Mouse (Mus musculus) lung, embryonic 14.5 days (tissue): ENCODE data around the gene Mlph. TPM values are rescaled to one million over a fixed set of nuclear protein-coding genes. Genes with fewer than 3 reads are reported as not detected.
A peak's percentile ranks its signal among the peaks of the same experiment; 100 is the strongest.

Experiments
- ATAC-seq: fragments of 200-750 bp; cut with Nextera tagmentation; 2 replicates; pipeline ENCODE4 v1.8.0; 2017; ENCODE audit warnings: mild to moderate bottlenecking, moderate TSS enrichment, moderate library complexity; ENCODE audit not compliant: insufficient read depth
- DNase-seq: peaks from one replicate; pipeline ENCODE4 v3.0.0-alpha.2; 2015
- H3K27ac ChIP-seq: fragments of 300-500 bp; sonication (generic); 2 replicates; pipeline ENCODE4 v1.5.1; 2014; ENCODE audit warnings: low read depth, mild to moderate bottlenecking, moderate library complexity
- H3K27me3 ChIP-seq: fragments of 300-500 bp; sonication (generic); 2 replicates; pipeline ENCODE4 v1.6.1; 2014; ENCODE audit warnings: low read length, control low read depth; ENCODE audit not compliant: insufficient read depth
- H3K36me3 ChIP-seq: fragments of 300-500 bp; sonication (generic); 2 replicates; pipeline ENCODE4 v1.6.1; 2014; ENCODE audit warnings: control low read depth; ENCODE audit not compliant: insufficient read depth
- H3K4me1 ChIP-seq: fragments of 300-500 bp; sonication (generic); 2 replicates; pipeline ENCODE4 v1.6.1; 2014; ENCODE audit warnings: antibody characterized with exemption, control low read depth; ENCODE audit not compliant: insufficient read depth
- H3K4me2 ChIP-seq: fragments of 300-500 bp; sonication (generic); 2 replicates; pipeline ENCODE4 v1.6.1; 2014; ENCODE audit warnings: mild to moderate bottlenecking
- H3K4me3 ChIP-seq: fragments of 300-500 bp; sonication (generic); 2 replicates; pipeline ENCODE4 v1.5.1; 2014; ENCODE audit warnings: low read depth, low read length
- H3K9ac ChIP-seq: fragments of 300-500 bp; sonication (generic); 2 replicates; pipeline ENCODE4 v1.6.1; 2014
- H3K9me3 ChIP-seq: fragments of 300-500 bp; sonication (generic); 2 replicates; pipeline ENCODE4 v1.6.1; 2016; ENCODE audit warnings: low read depth, low read length, control low read depth
- CTCF ChIP-seq: IDR thresholded peaks from 2 replicates; pipeline ENCODE4 v1.5.1; 2016; ENCODE audit warnings: antibody characterized with exemption, low read depth
- WGBS: fragments of 180-500 bp; shearing (Covaris S2); extraction: QIAGEN DNeasy Blood & Tissue Kit; methylation state at CpG from one replicate; pipeline ENCODE4 v1.1.7; 2014; 5-methylcytosine and 5-hydroxymethylcytosine counted together
- polyA plus RNA-seq: library from polyadenylated mRNA; unstranded; fragments of >200 nt; fragmentation: Nextera tagmentation; extraction: Ambion mirVana; gene quantifications from 2 replicates; pipeline ENCODE4 v1.2.1, GENCODE M21; 2014

Gene Mlph
- polyA plus RNA-seq, 1 experiment from 2014 or later = 0.42 TPM

- WGBS = 30% methylated on average over 15 of the region's 15 CpGs
- no peak overlapping the region for H3K4me3 ChIP-seq
- H3K27me3 ChIP-seq = no peaks in the 10 kb centered on the region
- ATAC-seq = 0 out of 2 replicates have a peak, but pooled peaks have one; percentile 35
- H3K9ac ChIP-seq = no peak overlapping the region
- TF ChIP-seq CTCF = no peak
- peak; percentile 66 for DNase-seq
- H3K27ac ChIP-seq = no peak overlapping the region
- no peaks in the 10 kb centered on the region for H3K36me3 ChIP-seq
- peak overlapping the region; percentile 76 for H3K4me2 ChIP-seq
- no peaks in the 10 kb centered on the region; the same call in 1 of the 2 replicates for H3K4me1 ChIP-seq
- no peaks in the 10 kb centered on the region for H3K9me3 ChIP-seq
Observed at GRCm38 (mm10) chr1:90927308-90927707, 12.4 kb downstream of the Mlph start.

- Histone ChIP-seq H3K9ac (peak overlapping the region; percentile 29; the same call in 1 of the 2 replicates), H3K36me3 (no peaks in the 10 kb centered on the region), H3K4me2 (peak overlapping the region; percentile 76), H3K27ac (no peak overlapping the region), H3K4me3 (peak overlapping the region; percentile 31), H3K4me1 (no peaks in the 10 kb centered on the region; the same call in 1 of the 2 replicates), H3K27me3 (no peaks in the 10 kb centered on the region), H3K9me3 (no peaks in the 10 kb centered on the region)
- no peak for TF ChIP-seq CTCF
- peak; percentile 63; the same call in 1 of the 2 replicates for ATAC-seq
- DNase-seq = peak; percentile 41
- WGBS = 2% methylated on average over 23 of the region's 23 CpGs
Observed at GRCm38 (mm10) chr1:90927929-90928574, 13.2 kb downstream of the Mlph start.

GRCm38 (mm10) chr1:90928575-90928934 lies 13.7 kb downstream of the Mlph start:
- WGBS = 5% methylated on average over 6 of the region's 6 CpGs
- Histone ChIP-seq H3K9me3 (no peaks in the 10 kb centered on the region), H3K27me3 (no peaks in the 10 kb centered on the region), H3K36me3 (no peaks in the 10 kb centered on the region), H3K9ac (no peak overlapping the region), H3K4me1 (no peaks in the 10 kb centered on the region; the same call in 1 of the 2 replicates), H3K4me2 (peak overlapping the region; percentile 76), H3K4me3 (peak overlapping the region; percentile 31), H3K27ac (no peak overlapping the region)
- DNase-seq = peak; percentile 95
- TF ChIP-seq CTCF = peak; percentile 95
- peak; percentile 65; the same call in 1 of the 2 replicates for ATAC-seq

GRCm38 (mm10) chr1:90933001-90933400 lies 18.1 kb downstream of the Mlph start:
- Histone ChIP-seq H3K4me2 (no peak overlapping the region), H3K27ac (no peak overlapping the region), H3K4me3 (no peak overlapping the region), H3K9me3 (no peaks in the 10 kb centered on the region), H3K9ac (no peak overlapping the region), H3K36me3 (no peaks in the 10 kb centered on the region), H3K4me1 (no peaks in the 10 kb centered on the region; the same call in 1 of the 2 replicates), H3K27me3 (0 out of 2 replicates have a peak, but pooled peaks cover 3% of the 10 kb centered on the region)
- DNase-seq = no peak
- ATAC-seq = no peak
- no peak for TF ChIP-seq CTCF
- WGBS = 50% methylated on average over 5 of the region's 5 CpGs

- H3K9ac ChIP-seq = no peak overlapping the region
- no peak for ATAC-seq
- 64% methylated on average over 9 of the region's 9 CpGs for WGBS
Observed at GRCm38 (mm10) chr1:90936990-90937389, 22.1 kb downstream of the Mlph start.

GRCm38 (mm10) chr1:90939980-90940379 lies 25.1 kb downstream of the Mlph start:
- H3K27ac ChIP-seq = no peak overlapping the region
- DNase-seq = no peak
- H3K4me1 ChIP-seq = no peaks in the 10 kb centered on the region
- no peak for ATAC-seq
- no peaks in the 10 kb centered on the region for H3K27me3 ChIP-seq
- H3K9me3 ChIP-seq = no peaks in the 10 kb centered on the region
- no peaks in the 10 kb centered on the region for H3K36me3 ChIP-seq
- no peak overlapping the region for H3K4me2 ChIP-seq
- H3K4me3 ChIP-seq = no peak overlapping the region
- no peak overlapping the region for H3K9ac ChIP-seq
- no peak for TF ChIP-seq CTCF
- 69% methylated on average over 4 of the region's 4 CpGs for WGBS

More at GRCm38 (mm10) chr1:90936990-90937389, 22.1 kb downstream of the Mlph start:
- H3K27ac ChIP-seq = no peak overlapping the region
- no peak overlapping the region for H3K4me2 ChIP-seq
- H3K4me1 ChIP-seq = no peaks in the 10 kb centered on the region
- 0 out of 2 replicates have a peak, but pooled peaks cover 3% of the 10 kb centered on the region for H3K27me3 ChIP-seq
- no peak for TF ChIP-seq CTCF
- no peak for DNase-seq
- H3K9me3 ChIP-seq = no peaks in the 10 kb centered on the region
- no peak overlapping the region for H3K4me3 ChIP-seq
- H3K36me3 ChIP-seq = no peaks in the 10 kb centered on the region

GRCm38 (mm10) chr1:90945171-90945570 lies 30.3 kb downstream of the Mlph start:
- Histone ChIP-seq H3K4me3 (no peak overlapping the region), H3K4me1 (no peaks in the 10 kb centered on the region), H3K4me2 (no peak overlapping the region), H3K9ac (no peak overlapping the region), H3K27me3 (no peaks in the 10 kb centered on the region), H3K36me3 (no peaks in the 10 kb centered on the region), H3K27ac (no peak overlapping the region), H3K9me3 (no peaks in the 10 kb centered on the region)
- TF ChIP-seq CTCF = no peak
- no peak for DNase-seq
- no peak for ATAC-seq
- WGBS = 64% methylated on average over 10 of the region's 10 CpGs
